Mouse (Mus musculus) kidney, postnatal 10 days (tissue): ENCODE data around the gene Glis1.

Experiments used
- DNase-seq: peaks from one replicate; pipeline ENCODE4 v3.0.0; 2021; ENCODE audit warnings: mixed read lengths

The Glis1 gene

DNA sequence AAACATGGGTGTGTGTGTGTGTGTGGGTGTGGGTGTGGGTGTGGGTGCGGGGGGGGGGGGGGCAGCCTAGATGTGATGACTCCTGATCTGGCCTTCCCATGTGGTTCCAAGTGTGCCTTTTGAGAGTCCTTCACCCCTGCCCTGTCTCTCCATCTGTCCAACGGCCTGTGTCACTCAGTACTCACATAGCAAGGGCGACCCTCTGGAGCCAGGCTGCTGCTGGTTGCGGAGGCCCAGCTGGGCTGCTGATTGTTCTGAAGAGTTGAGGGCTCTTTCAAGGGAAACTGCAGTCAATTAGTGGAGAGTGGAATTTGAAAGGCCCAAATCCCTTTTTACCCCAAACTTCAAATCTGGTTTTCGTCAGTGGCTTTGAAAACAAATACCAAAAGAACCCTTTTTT is 86.4 kb downstream of the Glis1 start:
- peak; percentile 19 for DNase-seq

DNA sequence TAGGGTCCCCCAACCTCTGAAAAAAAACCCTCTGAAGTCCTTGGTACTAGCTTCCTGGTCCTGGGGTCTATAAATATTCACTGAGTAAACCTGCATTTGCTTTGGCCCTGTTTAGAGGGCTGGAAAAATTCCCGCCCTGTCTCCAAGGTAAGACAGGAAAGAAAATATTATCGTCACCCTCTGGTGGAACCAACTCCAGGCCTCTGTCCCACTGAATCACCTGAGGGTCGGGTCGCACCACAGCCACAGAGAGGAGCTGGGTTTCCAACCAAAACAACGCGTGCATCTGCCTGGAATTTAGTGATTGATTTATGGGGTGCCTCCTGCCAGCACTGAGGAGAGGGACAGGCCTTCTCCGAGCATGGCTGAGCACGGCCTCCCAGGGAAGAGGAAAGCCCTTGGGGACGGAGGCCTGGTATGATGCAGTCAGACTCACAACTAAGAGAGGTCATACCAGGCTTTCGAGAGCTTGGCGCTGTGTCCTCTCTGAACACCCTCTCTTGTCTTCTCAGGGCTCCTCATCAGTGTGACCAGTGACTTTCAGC is 89.3 kb downstream of the Glis1 start:
- DNase-seq: peak; percentile 43

DNA sequence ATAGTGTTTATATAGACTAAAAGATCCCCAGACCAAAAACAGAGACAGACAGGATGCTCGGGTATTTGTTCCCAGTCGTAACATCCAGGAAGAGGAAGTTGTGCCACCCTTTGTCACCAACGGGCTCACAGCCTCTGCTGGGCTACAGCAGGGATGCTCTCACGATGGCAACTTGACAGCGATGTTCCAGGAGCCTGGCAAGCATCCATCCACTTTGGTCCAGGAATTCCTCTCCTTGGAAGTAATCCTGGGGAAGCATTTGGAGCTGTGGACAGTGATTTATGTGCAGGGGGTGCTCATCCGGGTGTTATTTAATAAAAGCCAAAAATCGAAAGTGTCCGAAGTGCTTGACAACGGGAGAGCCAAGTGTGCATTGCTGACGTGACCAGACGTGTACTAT is 100.7 kb downstream of the Glis1 start:
- DNase-seq: peak; percentile 59

GRCm38 (mm10) chr4:107538116-107538515 is 103.7 kb downstream of the Glis1 start:
- DNase-seq: no peak

DNA sequence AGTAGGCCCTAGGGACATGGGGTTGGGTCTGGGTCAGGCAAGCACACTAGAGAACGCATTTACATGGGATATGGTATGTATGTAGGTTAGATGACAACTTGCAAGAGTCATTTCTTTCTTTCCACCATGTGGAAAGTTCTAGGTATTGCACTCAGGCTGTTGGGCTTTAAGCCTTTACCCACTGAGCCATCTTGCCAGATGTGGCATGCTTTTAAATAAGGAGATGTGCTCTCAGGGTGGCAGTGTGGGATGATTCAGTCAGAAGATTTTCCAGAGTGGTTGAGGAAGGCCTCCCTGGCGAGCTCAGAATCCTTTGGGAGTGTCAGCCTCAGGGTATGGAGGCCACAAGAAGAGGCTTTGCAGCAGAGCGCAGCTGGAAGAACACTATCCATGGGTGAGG is 104.2 kb downstream of the Glis1 start:
- no peak for DNase-seq

DNA sequence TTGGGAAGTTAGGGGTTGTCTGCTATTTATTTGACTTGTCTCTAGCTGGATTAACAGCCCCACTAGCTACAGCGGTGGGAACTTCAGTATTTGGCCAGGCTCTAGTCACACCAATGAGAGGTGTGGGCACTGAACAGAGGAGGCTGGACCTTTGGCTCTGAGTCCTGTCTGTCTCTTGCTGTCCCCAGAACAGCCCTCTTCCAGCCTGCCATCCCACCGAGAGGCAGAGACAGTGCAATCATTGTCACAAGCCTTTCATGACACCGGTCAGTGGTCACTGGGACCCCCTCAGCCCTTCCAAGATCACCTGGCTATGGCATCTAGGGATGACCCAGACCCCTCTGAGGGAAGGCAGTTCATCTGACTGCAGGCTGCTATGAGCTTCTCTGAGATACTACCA is 104.6 kb downstream of the Glis1 start:
- DNase-seq: no peak

DNA sequence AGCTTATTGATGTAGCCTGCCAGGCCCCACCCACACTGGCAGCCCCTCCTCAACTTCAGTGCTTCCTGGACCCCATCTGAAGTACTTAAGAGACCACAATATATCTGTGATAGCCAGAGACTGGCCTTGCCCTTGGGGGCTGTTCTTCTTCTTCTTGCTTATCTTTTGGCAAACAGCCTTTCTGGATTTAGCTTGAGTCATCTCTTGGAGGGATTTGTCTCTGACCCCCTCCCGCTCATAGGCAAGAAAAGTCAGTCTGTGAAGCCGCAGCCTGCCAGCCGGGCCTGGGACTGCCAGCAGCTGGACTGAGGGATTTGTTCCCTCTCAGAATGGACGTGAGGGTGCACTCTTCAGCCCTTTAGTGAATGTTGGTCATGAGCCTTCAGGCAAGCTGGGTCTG is 107.4 kb downstream of the Glis1 start:
- DNase-seq: peak; percentile 11

DNA sequence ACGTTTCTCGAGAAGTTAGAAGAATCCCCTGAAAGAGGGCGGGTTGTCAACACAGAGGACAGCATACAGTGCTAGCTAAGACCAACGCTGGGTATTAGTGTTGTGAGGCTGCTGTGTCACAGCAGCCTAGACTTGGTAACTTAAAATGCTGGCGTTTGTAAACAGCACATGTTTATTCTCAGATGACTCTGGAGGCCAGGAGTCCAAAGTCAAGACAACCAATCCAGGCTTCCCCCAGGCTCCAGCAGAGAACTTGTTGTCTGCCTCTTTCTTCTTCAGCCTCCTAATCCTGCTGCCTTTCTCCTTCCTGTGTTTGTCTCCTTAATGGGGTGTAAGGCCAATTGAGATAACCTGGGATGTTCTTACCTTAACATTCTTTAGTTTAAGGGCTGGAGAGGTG is 110.5 kb downstream of the Glis1 start:
- peak; percentile 13 for DNase-seq

GRCm38 (mm10) chr4:107545726-107546125 is 111.3 kb downstream of the Glis1 start:
- DNase-seq: peak; percentile 38

- peak; percentile 5 for DNase-seq
Observed at GRCm38 (mm10) chr4:107546525-107546924, 112.1 kb downstream of the Glis1 start.

DNA sequence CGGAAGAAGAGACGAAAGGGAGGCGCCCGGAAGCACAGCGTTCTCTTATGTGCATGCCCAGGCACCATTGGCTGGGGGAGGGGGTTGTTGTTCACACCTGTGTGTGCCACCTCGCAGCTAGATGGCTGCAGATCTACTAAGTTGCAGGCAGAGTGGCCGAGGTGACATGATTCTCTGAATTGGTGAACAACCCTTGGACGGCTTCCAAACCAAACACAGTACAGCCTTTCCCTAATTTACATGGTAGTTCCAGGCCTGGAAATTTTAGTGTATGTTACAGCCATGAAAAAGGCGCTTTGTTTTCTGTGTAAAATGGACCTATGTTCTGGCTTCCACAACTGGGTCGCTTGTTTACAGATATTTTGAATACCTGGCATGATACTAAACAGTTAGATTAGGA is 115.7 kb downstream of the Glis1 start:
- DNase-seq: peak; percentile 26

DNA sequence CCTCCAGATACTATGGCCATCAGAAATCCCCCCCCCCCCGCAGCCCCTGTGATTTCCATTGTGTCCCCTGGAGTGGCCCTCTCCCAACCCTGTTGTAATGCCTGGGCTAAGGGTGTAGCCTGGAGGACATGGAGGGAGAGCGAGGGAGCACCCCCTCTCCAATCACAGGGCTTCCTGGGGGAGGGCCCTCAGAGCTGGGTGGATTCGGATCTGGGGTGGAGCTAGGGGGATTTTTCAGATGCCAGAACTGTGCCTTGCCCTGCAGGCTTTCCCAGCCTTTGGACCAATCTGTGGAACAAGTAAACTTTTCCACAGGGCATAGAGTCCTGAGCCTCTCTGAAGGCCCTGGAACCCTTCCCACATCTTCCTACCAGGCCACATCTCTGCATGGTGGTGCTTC is 116.2 kb downstream of the Glis1 start:
- no peak for DNase-seq

- peak; percentile 51 for DNase-seq
Observed at GRCm38 (mm10) chr4:107552696-107553095, 118.3 kb downstream of the Glis1 start.

DNA sequence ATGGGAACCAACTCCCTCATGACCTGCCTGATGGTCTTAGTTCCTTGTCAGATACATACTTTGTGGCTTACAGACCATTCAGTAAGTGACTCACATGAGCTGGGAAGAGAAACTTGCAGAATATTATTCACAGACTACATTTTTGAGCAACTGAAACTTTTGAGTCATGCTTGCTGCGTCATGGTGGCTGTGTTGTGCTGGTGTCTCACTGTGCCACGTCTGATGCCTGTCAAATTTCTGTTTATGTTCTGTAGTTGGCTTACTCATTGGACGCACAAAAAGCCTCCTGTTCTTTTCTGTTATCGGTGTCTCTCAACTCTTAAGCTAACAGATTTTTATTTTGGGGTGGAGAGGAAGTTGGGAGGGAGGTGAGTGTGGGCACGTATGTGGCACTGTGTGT is 119.4 kb downstream of the Glis1 start:
- DNase-seq: no peak

GRCm38 (mm10) chr4:107558801-107559200 is 124.4 kb downstream of the Glis1 start:
- DNase-seq: no peak

DNA sequence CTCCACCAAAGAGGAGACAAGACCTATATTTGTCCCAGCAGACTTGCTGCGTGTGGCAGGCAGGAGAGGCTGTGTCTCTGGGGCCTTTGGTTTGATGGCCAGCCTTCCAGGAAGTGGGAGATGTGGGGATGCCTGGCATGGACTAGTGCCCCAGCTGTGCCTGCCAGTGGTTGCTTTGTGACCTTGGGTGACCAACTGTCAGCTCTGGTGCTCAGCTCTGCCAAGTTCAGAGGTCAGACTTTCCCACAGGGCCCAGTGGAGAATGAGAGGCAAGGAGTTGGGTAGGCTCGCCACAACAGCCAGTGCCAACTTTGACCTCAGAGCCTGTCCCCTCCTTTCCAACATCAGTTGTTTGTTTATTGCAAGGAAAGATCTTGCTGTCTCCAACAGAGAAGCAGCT is 126.7 kb downstream of the Glis1 start:
- DNase-seq: no peak

- no peak for DNase-seq
Observed at GRCm38 (mm10) chr4:107568159-107568558, 133.8 kb downstream of the Glis1 start.

GRCm38 (mm10) chr4:107568881-107569443 is 134.6 kb downstream of the Glis1 start:
- no peak for DNase-seq

- peak; percentile 57 for DNase-seq
Observed at GRCm38 (mm10) chr4:107570329-107571014, 136.1 kb downstream of the Glis1 start.

- no peak for DNase-seq
Observed at GRCm38 (mm10) chr4:107575781-107576180, 141.4 kb downstream of the Glis1 start.

GRCm38 (mm10) chr4:107576742-107577141 is 142.4 kb downstream of the Glis1 start:
- peak; percentile 50 for DNase-seq

DNA sequence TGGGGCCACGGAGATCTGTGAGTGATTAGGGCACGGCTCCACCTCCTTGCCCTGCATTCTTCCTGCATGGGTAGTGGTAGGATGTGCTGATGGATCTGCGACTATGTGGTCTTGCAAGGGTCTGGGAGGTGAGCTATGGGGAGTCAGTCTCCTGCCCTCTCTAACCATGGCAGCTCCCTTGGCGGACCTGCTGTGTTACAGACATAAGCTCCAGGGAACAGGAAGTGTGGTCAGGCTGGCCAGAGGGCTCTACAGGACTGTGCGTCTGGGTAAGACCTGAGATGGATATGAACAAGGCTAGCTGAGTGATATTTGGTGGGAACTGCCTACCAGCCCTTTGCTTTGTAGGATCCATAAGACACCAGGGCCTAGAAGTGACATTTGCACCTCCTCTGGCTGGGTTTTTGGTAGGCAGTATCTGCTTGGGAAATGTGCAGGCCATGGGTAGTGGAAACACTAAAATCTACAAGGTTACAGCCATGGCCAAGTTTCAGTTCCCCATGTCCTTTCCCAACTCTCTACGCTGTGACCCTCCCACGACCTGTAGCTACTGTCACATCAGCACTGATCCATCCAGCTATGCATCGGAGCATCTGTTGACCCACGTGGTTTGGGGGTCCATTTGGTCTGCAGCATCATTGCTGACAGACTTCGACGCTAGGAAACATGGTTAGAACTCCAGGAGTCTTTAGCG is 142.9 kb downstream of the Glis1 start:
- DNase-seq: no peak

DNA sequence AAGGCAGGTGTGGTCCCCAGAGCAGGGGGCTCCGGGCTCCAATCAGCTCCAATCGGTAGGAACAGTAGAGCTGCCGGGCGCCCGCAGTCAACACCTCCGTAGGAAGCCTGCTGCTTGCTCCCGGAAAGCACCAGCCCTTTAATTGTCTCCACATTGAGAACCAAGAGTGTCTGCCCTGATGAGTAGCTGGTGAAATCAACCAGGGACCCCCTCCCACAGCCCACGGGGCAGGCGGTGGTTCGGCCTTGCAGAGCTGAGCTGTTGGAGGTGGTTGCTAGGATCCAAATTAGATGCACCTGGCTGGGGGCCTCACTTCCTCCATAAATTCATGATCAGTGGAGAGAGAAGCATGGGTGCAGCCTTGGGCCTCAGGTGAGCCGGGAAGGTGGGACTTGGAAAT is 146.5 kb downstream of the Glis1 start:
- DNase-seq: no peak

DNA sequence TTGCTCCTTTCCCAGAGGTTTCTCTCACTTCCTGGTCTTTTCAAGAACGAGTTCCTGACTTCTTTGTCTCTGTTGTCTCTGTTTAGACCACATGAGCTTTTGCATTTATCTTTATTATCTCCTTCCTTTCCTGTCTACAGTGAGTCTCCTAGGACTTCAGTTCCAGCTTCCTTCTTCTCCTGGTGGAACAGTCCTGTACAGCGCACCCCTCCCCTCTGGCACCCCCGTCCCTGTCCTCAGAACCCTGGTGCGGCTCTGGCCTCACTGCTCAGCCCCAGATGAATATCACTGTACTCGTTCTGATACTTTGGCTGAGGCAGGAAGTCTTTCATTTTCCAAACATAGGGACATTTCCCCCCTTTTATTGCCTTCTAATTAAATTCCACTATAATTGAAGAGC is 152.0 kb downstream of the Glis1 start:
- DNase-seq: no peak
